Mouse (Mus musculus): ENCODE results near the gene Sowahb.

Gene Sowahb

GRCm38 (mm10) chr5:93005229-93005814 is 39.5 kb downstream of the Sowahb start:
- peak in 1 of 2 experiments; percentile 13 for DNase-seq (ENCODE audit: low spot score in 2 of 2)

- no peak for DNase-seq (ENCODE audit: low spot score in 2 of 2)
Measured at GRCm38 (mm10) chr5:93002615-93003014, 42.2 kb downstream of the Sowahb start.

- DNase-seq (ENCODE audit: low spot score in 2 of 2): no peak
Measured at GRCm38 (mm10) chr5:93000774-93001757, 43.8 kb downstream of the Sowahb start.

GRCm38 (mm10) chr5:93000060-93000459 is 44.8 kb downstream of the Sowahb start:
- no peak for DNase-seq (ENCODE audit: low spot score in 2 of 2)

- no peak for DNase-seq (ENCODE audit: low spot score in 2 of 2)
Measured at GRCm38 (mm10) chr5:92998494-92999016, 46.3 kb downstream of the Sowahb start.

- DNase-seq (ENCODE audit: low spot score in 2 of 2): no peak
Measured at GRCm38 (mm10) chr5:92997428-92998120, 47.2 kb downstream of the Sowahb start.

- no peak for DNase-seq (ENCODE audit: low spot score in 2 of 2)
Measured at GRCm38 (mm10) chr5:92994861-92995260, 50.0 kb downstream of the Sowahb start.

- DNase-seq (ENCODE audit: low spot score in 2 of 2): no peak
Measured at GRCm38 (mm10) chr5:92994309-92994708, 50.5 kb downstream of the Sowahb start.

GRCm38 (mm10) chr5:92992106-92992505 is 52.7 kb downstream of the Sowahb start:
- no peak for DNase-seq (ENCODE audit: low spot score in 2 of 2)

All from spleen, postnatal 36 days (tissue).